Mouse (Mus musculus) ES-E14 (cell line): ENCODE data around the gene Eif5. TPM values are rescaled to one million over a fixed set of nuclear protein-coding genes. Genes with fewer than 3 reads are reported as not detected.

Source experiments
- DNase-seq: peaks from one replicate; pipeline ENCODE4 v3.0.0-alpha.2; 2013; ENCODE audit warnings: low read depth, low spot score
- H3K27ac ChIP-seq: 2 replicates; pipeline ENCODE4 v1.5.1; 2012; ENCODE audit warnings: low read depth, mild to moderate bottlenecking, low read length, moderate library complexity, mixed read lengths; ENCODE audit not compliant: poor library complexity, insufficient read depth, severe bottlenecking
- H3K36me3 ChIP-seq: 2 replicates; pipeline ENCODE4 v1.6.1; 2012; ENCODE audit warnings: mild to moderate bottlenecking, low read length, moderate library complexity, mixed read lengths; ENCODE audit not compliant: control insufficient read depth, poor library complexity, insufficient read depth, severe bottlenecking
- H3K4me1 ChIP-seq, 2 experiments: fragments of 150-350 bp in 1 of 2; sonication (generic) in 1 of 2; 2 replicates each; pipeline ENCODE4 v1.6.1; 2012; ENCODE audit warnings: low read length in 2 of 2, mild to moderate bottlenecking in 1 of 2, mixed read lengths in 1 of 2; ENCODE audit not compliant: control insufficient read depth in 2 of 2, insufficient read depth in 2 of 2, poor library complexity in 1 of 2
- H3K4me3 ChIP-seq, 2 experiments: fragments of 150-350 bp in 1 of 2; sonication (generic) in 1 of 2; 2 replicates each; pipeline ENCODE4 v1.5.1; 2012; ENCODE audit warnings: low read length in 2 of 2, low read depth in 1 of 2, mild to moderate bottlenecking in 1 of 2, mixed read lengths in 1 of 2; ENCODE audit not compliant: insufficient read depth in 1 of 2, poor library complexity in 1 of 2, severe bottlenecking in 1 of 2
- H3K9ac ChIP-seq: 2 replicates; pipeline ENCODE4 v1.6.1; 2012; ENCODE audit warnings: low read depth, mild to moderate bottlenecking, low read length, mixed read lengths; ENCODE audit not compliant: poor library complexity, insufficient read depth, severe bottlenecking
- H3K9me3 ChIP-seq: fragments of 150-350 bp; sonication (generic); 2 replicates; pipeline ENCODE4 v1.6.1; 2012; ENCODE audit warnings: low read depth, mild to moderate bottlenecking, low read length; ENCODE audit not compliant: control insufficient read depth, insufficient read depth
- CHD2 ChIP-seq: IDR thresholded peaks from 2 replicates; pipeline ENCODE4 v1.6.1; 2014; ENCODE audit warnings: mild to moderate bottlenecking, low read depth, low read length, inconsistent platforms
- HCFC1 ChIP-seq: IDR thresholded peaks from 2 replicates; pipeline ENCODE4 v1.6.1; 2012; ENCODE audit warnings: low read length, inconsistent platforms, borderline replicate concordance; ENCODE audit not compliant: insufficient read depth
- MAFK ChIP-seq: IDR thresholded peaks from 2 replicates; pipeline ENCODE4 v1.6.1; 2014; ENCODE audit warnings: mild to moderate bottlenecking, low read depth, low read length, inconsistent platforms; ENCODE audit not compliant: insufficient read depth
- ZC3H11A ChIP-seq: IDR thresholded peaks from 2 replicates; pipeline ENCODE4 v1.6.1; 2012; ENCODE audit warnings: low read depth, mild to moderate bottlenecking, inconsistent platforms, low read length, borderline replicate concordance
- ZNF384 ChIP-seq: IDR thresholded peaks from 2 replicates; pipeline ENCODE4 v1.6.1; 2012; ENCODE audit warnings: low read depth, low read length, inconsistent platforms
- in situ Hi-C, 2 experiments: fragments of 600-800 bp; cut with MboI; formaldehyde crosslinking; loops; one replicate each; pipeline ENCODE4 v1.15.1; 2025; ENCODE audit warnings: low sequenced_read_pairs in 2 of 2, inconsistent platforms in 1 of 2; ENCODE audit not compliant: unreplicated experiment in 2 of 2
- total RNA-seq: library from RNA; depleted of rRNA; stranded (reverse); fragments of 300-350 nt; gene quantifications from 2 replicates; pipeline ENCODE4 v1.2.3, GENCODE M21; 2012; rRNA removed

Gene Eif5
- total RNA-seq, result 269 and 331 TPM in 2 replicates

DNA sequence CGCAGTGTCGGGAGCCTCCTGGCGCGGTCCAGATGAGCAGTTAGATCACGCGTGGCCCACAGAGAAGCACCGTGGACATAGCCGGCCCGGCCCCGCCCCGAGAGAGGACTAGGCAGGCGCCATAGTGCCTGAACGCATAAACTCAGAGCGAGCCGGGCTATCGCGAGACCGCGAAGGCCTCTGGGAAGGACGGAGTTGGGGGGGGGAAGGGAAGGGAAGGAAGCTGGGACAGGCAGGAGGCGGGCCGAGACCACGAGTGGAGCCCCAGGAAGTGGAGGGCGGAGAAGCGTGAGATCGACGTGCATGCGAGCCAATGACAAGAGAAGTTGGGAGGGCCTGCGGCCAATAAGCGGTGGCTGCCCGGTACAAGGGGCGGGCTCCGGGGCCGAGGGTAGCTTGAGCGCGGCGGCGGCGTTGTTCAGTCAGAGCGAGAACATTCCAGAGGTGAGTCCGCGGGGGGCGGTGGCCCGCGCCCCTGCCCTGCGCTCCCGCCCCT is at the start of gene Eif5:
TSS of gene Eif5 (plus strand) at position 221 of the 496 bp plus-strand sequence.
- Histone ChIP-seq H3K9me3 (no peaks in the 10 kb centered on the region), H3K27ac (peak within 1 kb of the TSS; percentile 92), H3K9ac (peak within 1 kb of the TSS; percentile 100), H3K4me1 (peaks cover 3 to 8% of the 10 kb centered on the region in 2 experiments; a peak in 2 of 4 replicates), H3K4me3 (peak within 1 kb of the TSS; percentile 85 to 100), H3K36me3 (peaks cover 34% of the 10 kb centered on the region)
- in situ Hi-C loops, result loop anchor here in 1 of 2 experiments (25.0 kb wide), 1 partner anchor 851 kb away; the partner anchor contains the start of gene 1700001K19Rik
- no peak for TF ChIP-seq ZNF384
- TF ChIP-seq MAFK, result no peak
- peak; percentile 100 for TF ChIP-seq CHD2
- TF ChIP-seq HCFC1, result peak; percentile 67; the same call in 1 of the 2 replicates
- TF ChIP-seq ZC3H11A, result no peak
- peak; percentile 99 for DNase-seq

DNA sequence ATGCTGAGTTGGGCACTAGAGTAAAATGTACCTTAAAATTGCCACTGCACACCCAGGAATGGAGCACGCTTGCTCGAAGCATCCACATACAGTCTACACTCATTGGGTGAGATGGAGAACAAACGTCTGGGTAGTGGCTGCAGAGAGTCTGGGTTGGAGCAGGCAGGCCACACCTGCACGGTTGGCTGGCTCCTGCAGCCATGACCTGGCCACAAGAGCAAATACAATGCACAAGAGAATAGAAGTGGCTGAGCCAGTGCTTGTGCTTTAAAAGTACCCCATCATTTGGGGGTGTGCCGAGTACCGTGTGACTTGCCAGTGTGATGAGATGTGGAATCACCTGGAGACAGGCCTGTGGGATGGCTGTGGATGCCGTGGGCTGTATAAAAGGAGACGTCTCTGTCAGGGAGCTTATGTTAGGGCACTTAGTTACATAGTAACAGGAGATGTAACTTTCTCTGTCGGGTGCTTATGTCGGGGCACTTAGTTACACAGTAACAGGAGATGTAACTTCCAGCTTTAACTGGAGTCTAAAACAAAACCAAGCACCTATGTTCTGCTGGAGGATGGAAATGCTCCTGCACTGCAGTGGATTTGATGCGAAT is 48.5 kb upstream of the Eif5 start:
- Histone ChIP-seq H3K9ac (no peak overlapping the region), H3K36me3 (no peaks in the 10 kb centered on the region), H3K27ac (no peak overlapping the region), H3K4me1 (peaks cover 0 to 2% of the 10 kb centered on the region in 2 experiments; a peak in 1 of 4 replicates), H3K4me3 (no peak overlapping the region), H3K9me3 (no peaks in the 10 kb centered on the region)
- in situ Hi-C loops, result no loop called here
- DNase-seq, result no peak
- TF ChIP-seq HCFC1 (no peak), ZC3H11A (no peak), CHD2 (no peak), MAFK (no peak), ZNF384 (no peak)

DNA sequence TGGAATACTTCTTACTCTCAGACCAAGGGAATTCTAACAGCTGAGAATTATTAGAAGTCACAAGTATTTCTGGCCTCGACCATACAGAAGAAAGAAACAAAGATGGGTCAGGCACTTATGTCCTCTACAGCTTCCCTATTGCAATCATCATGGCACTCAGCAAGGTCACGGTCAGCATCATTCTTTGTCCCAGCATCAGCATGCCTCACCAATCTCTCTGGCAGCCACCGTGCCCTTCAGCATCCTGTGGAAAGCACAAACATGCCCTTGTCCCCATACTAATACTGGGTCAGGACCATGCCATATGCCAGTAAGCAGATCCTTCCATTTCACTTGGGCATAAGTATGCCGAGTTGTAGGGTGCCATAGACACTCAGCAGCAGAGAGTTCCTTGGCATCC is 42.9 kb upstream of the Eif5 start:
- H3K27ac ChIP-seq, result no peak overlapping the region
- peaks cover 0 to 3% of the 10 kb centered on the region in 2 experiments; a peak in 1 of 4 replicates for H3K4me1 ChIP-seq
- no peak for TF ChIP-seq HCFC1
- no peak for TF ChIP-seq ZC3H11A
- no peak for TF ChIP-seq MAFK
- no peak for TF ChIP-seq ZNF384
- no peak for TF ChIP-seq CHD2
- in situ Hi-C loops, result no loop called here
- no peak for DNase-seq
- H3K9me3 ChIP-seq, result no peaks in the 10 kb centered on the region
- no peaks in the 10 kb centered on the region for H3K36me3 ChIP-seq
- H3K4me3 ChIP-seq, result no peak overlapping the region
- H3K9ac ChIP-seq, result no peak overlapping the region

DNA sequence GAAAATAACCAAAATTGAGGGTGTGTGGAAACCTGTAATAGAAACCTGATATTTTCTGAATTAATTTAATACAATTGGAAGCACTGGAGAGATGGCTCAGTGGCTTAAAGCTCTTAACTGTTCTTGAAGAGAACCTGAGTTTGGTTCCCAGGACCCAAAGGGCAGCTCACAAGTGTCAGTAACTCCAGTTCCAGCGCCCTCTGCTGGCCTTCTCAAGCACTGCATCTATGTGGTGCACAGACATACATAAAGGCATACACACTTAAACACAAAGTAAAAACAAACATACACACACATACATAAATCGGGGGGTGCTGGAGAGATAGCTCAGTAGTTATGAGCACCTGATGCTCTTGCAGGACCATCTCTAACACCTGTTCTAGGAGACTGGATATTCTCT is 40.7 kb upstream of the Eif5 start:
- H3K4me1 ChIP-seq, result peaks cover 5 to 12% of the 10 kb centered on the region in 2 experiments; a peak in 3 of 4 replicates
- DNase-seq, result peak; percentile 71
- in situ Hi-C loops, result no loop called here
- H3K9ac ChIP-seq, result no peak overlapping the region
- no peak overlapping the region for H3K27ac ChIP-seq
- H3K9me3 ChIP-seq, result no peaks in the 10 kb centered on the region
- no peaks in the 10 kb centered on the region for H3K36me3 ChIP-seq
- TF ChIP-seq MAFK, result no peak
- no peak for TF ChIP-seq ZNF384
- TF ChIP-seq HCFC1, result no peak
- no peak overlapping the region for H3K4me3 ChIP-seq

DNA sequence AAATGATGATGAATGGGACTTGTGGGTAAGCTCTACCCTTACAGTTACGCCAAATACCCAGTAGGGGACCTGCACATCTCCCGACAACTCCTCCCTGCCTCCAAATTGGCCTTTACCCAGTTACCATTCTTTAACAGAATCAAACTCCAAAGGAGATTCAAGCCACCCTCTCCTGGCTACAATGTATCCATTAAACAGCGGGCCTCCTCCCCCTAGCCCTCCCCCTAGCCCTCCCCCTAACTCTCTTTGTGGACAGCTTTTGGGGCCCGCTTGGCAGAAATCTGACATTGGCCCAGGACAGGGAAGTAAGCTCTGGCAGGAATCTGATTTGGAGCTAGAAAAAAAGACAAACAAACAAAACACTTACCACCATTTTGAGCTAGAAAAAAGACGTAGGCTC is 38.2 kb upstream of the Eif5 start:
- no peak for TF ChIP-seq MAFK
- no peak for TF ChIP-seq ZNF384
- TF ChIP-seq HCFC1, result no peak
- no peak for TF ChIP-seq CHD2
- DNase-seq, result no peak
- H3K9me3 ChIP-seq, result no peaks in the 10 kb centered on the region
- in situ Hi-C loops, result no loop called here
- no peaks in the 10 kb centered on the region for H3K36me3 ChIP-seq
- H3K4me1 ChIP-seq, result peaks cover 9 to 20% of the 10 kb centered on the region in 2 experiments; a peak in 3 of 4 replicates
- H3K4me3 ChIP-seq, result no peak overlapping the region
- no peak overlapping the region for H3K27ac ChIP-seq
- no peak overlapping the region for H3K9ac ChIP-seq
